Mouse (Mus musculus) gastrocnemius, adult 2 months (tissue): ENCODE results near the gene Lmcd1. TPM values are rescaled to one million over a fixed set of nuclear protein-coding genes. Genes with fewer than 3 reads are reported as not detected.

Experiments used
- DNase-seq: peaks from one replicate; pipeline ENCODE4 v3.0.0; 2022
- H3K27ac ChIP-seq: fragments of 200-600 bp; 2 replicates; pipeline ENCODE4 v1.8.1; 2022; ENCODE audit warnings: mild to moderate bottlenecking
- H3K4me3 ChIP-seq: fragments of 200-600 bp; 2 replicates; pipeline ENCODE4 v1.8.1; 2022; ENCODE audit warnings: mild to moderate bottlenecking, moderate library complexity
- CTCF ChIP-seq: fragments of 200-600 bp; IDR thresholded peaks from 2 replicates; pipeline ENCODE4 v1.8.1; 2022; ENCODE audit warnings: antibody characterized with exemption, mild to moderate bottlenecking, moderate library complexity
- intact Hi-C: fragments of 180-260 bp; cut with DNase I; formaldehyde crosslinking; loops from one replicate; pipeline ENCODE4 v1.15.1; 2025
- total RNA-seq, 2 experiments: library from RNA; stranded (reverse); gene quantifications; 2 replicates each; pipeline ENCODE4 v1.2.3; 2021

The Lmcd1 gene
- total RNA-seq, 2 experiments from 2014 or later: 70.8 to 175 TPM

GRCm38 (mm10) chr6:112267661-112268357 lies 5.7 kb upstream of the Lmcd1 start:
- intact Hi-C loops: no loop called here
- no peak overlapping the region for H3K4me3 ChIP-seq
- TF ChIP-seq CTCF: no peak
- no peak for DNase-seq
- H3K27ac ChIP-seq: no peak overlapping the region

- Histone ChIP-seq H3K4me3 (peak overlapping the region; percentile 72), H3K27ac (peak overlapping the region; percentile 90)
- intact Hi-C loops: loop anchor here (5.0 to 10.0 kb wide), 3 partner anchors 62 to 190 kb away; no protein-coding TSS in a partner anchor
- DNase-seq: peak; percentile 87
- TF ChIP-seq CTCF: no peak
Measured at GRCm38 (mm10) chr6:112274261-112275055, 900 bp downstream of the Lmcd1 start.

DNA sequence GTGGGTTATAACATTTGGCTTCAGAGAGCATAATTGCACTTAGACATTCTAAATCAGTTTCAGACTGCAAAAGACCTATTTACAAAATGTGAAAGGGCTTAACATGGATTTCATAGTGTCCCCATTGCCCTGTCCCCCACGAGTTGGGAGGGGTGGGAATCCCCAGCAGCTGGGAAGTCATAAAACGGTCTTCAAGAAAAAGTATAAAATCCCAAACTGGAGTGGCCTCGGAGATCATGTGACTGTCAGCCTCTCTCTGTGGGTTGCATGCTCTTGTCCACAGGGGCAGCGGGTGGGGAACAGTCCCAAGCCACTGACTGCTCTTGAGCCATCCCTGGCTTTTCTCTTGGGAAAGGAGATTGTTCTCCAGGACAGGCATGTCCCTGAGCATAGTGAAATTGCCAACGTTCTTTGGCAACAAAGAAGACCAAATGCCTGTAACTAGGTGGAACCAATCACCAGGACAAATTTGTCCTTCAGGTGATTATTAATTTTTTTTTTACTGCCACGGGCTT lies 2.2 kb downstream of the Lmcd1 start:
- peak overlapping the region; percentile 90 for H3K27ac ChIP-seq
- DNase-seq: peak; percentile 30
- TF ChIP-seq CTCF: no peak
- intact Hi-C loops: loop anchor here (10.0 kb wide), 1 partner anchor 189 kb away; no protein-coding TSS in a partner anchor
- peak overlapping the region; percentile 72 for H3K4me3 ChIP-seq

DNA sequence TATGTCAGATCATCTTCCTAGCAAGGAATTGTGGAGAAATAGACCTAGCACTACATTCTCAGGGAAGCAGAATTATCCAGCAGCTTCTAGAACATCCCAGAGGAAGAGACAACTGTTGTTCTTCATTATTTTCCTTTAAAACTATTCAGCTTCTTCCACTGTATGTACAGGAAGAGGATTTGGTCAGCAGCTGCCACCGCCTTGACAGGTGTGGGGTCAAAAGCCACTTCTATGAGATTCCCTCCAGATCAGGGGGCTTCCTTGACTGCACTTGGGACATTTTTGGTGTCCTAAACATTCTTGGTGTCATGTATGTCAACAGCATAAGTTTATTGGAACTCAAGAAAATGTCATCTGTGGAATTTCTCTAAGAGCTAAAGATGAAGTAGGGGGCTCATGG lies 5.2 kb downstream of the Lmcd1 start:
- H3K27ac ChIP-seq: peak overlapping the region; percentile 38; the same call in 1 of the 2 replicates
- intact Hi-C loops: loop anchor here (10.0 kb wide), 1 partner anchor 186 kb away; no protein-coding TSS in a partner anchor
- no peak for TF ChIP-seq CTCF
- no peak for DNase-seq
- peak overlapping the region; percentile 53 for H3K4me3 ChIP-seq

- Histone ChIP-seq H3K27ac (peak overlapping the region; percentile 76), H3K4me3 (no peak overlapping the region)
- DNase-seq: no peak
- no peak for TF ChIP-seq CTCF
- intact Hi-C loops: no loop called here
Measured at GRCm38 (mm10) chr6:112280161-112280560, 6.6 kb downstream of the Lmcd1 start.

- Histone ChIP-seq H3K27ac (peak overlapping the region; percentile 76), H3K4me3 (no peak overlapping the region)
- TF ChIP-seq CTCF: no peak
- no peak for DNase-seq
- intact Hi-C loops: no loop called here
Measured at GRCm38 (mm10) chr6:112280945-112281344, 7.4 kb downstream of the Lmcd1 start.

DNA sequence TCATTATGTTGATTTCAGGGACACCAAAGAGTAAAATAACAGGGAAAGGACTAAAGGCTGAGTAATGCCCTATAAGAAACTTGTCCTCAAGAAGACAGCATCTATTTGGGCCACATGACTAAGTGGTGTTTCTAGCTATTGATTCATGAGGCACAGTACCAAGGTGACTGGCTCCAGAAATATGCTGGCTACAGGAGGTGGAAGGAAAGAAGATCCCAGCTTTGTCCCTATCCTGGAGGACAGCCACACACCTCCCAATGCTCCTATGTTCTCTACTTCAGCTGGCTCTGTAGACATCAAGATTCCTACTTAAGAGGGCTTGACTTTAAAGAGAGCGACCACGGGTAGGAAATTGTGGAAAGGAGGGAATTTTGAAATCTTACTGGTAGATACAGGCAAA lies 8.4 kb downstream of the Lmcd1 start:
- DNase-seq: no peak
- TF ChIP-seq CTCF: no peak
- H3K27ac ChIP-seq: peak overlapping the region; percentile 76
- no peak overlapping the region for H3K4me3 ChIP-seq
- intact Hi-C loops: no loop called here

DNA sequence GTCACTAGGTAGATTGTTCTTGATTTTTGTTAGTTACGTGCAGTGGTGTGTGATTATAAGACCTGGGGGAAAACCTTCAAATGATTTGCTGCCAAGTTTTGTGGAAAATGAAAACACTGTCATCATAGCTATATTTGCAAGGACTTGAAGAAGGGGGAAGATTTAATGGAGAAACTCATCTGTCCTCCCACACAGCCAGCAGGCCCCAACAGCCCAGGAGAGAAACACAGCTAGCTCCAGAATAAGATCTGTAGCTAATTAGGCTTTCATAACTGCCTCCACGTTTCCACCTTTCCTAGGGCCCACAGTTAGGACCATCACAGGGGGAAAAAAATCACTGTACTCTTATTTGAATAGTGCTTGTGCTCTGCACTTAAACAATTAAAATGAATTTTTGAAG lies 10.5 kb downstream of the Lmcd1 start:
- intact Hi-C loops: no loop called here
- no peak for TF ChIP-seq CTCF
- Histone ChIP-seq H3K27ac (peak overlapping the region; percentile 51; the same call in 1 of the 2 replicates), H3K4me3 (no peak overlapping the region)
- DNase-seq: no peak

DNA sequence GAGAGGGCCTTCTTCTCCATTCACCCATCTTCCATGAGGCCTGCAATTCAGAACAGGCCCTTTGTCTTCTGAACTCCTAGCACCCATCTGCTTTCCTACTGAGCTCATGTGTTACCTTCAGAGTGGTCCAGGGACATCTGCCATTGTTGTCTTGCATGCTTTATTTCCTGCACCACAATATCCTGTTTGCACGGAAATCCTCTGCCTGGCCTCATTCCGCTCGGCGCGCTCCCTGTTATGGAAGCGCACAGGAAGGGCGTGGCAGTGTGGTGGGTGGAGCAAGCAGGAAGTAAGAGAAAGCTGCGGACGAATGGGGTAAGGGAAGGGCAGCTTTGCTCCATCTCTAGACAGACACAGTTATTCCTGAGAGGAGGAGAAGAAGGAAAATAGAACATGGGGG lies 14.1 kb downstream of the Lmcd1 start:
- Histone ChIP-seq H3K27ac (peak overlapping the region; percentile 70), H3K4me3 (no peak overlapping the region)
- TF ChIP-seq CTCF: no peak
- intact Hi-C loops: no loop called here
- DNase-seq: peak; percentile 53

DNA sequence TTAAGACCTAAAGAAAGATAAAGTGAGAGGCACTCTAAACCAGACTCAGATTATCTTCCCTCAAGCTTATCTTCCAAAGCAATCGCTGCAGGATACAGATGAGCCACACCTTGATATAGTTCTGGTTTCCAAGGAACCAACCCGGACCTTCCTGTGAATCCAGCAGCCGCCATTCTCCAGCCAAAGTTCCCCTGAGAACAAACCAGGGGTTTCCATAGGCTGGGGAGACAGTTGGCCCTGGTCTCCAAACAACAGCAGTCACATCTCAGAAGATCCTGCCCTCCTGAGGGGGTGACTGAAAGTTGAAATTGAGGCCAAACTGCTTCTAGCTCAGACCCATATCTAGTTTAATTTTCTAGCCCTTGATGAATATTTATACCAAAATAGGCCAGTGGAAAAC lies 14.7 kb downstream of the Lmcd1 start:
- peak overlapping the region; percentile 70 for H3K27ac ChIP-seq
- intact Hi-C loops: no loop called here
- DNase-seq: no peak
- no peak overlapping the region for H3K4me3 ChIP-seq
- TF ChIP-seq CTCF: no peak

- intact Hi-C loops: no loop called here
- H3K4me3 ChIP-seq: no peak overlapping the region
- no peak for DNase-seq
- TF ChIP-seq CTCF: no peak
- H3K27ac ChIP-seq: no peak overlapping the region
Measured at GRCm38 (mm10) chr6:112291146-112291545, 17.6 kb downstream of the Lmcd1 start.

DNA sequence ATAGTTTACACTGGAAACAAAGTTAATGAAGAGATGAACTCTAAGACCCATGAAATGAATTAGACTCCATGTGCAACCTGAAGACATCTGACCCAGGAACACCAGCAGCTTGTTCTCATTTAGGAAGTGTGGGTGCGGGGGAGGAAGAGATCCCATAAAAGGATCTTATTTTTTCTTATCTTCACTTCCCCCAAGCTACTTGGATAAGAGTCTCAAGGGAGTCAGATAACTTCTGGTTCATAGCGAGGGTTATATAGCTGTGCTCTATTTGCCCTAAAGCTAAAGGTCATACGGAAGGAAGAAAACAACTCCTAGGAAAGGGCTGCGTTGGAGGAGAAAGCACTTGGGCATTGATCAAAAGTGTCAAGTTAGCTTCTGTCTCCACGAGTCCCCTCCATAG lies 19.8 kb downstream of the Lmcd1 start:
- Histone ChIP-seq H3K27ac (no peak overlapping the region), H3K4me3 (no peak overlapping the region)
- intact Hi-C loops: no loop called here
- TF ChIP-seq CTCF: no peak
- no peak for DNase-seq

- intact Hi-C loops: no loop called here
- DNase-seq: no peak
- no peak overlapping the region for H3K4me3 ChIP-seq
- no peak for TF ChIP-seq CTCF
- peak overlapping the region; percentile 16; the same call in 1 of the 2 replicates for H3K27ac ChIP-seq
Measured at GRCm38 (mm10) chr6:112295269-112295668, 21.7 kb downstream of the Lmcd1 start.
